Mouse (Mus musculus): ENCODE results near the gene Cfap44. TPM values are rescaled to one million over a fixed set of nuclear protein-coding genes. Genes with fewer than 3 reads are reported as not detected.

The Cfap44 gene
- polyA plus RNA-seq, 1 experiment from 2014 or later, result 1.5 TPM

- ATAC-seq (replicated peaks; ENCODE audit: low FRiP score) (no peak), DNase-seq (ENCODE audit: low spot score) (no peak)
- Histone ChIP-seq H3K9ac (ENCODE audit: low read length) (no peak overlapping the region), H3K4me1 (replicated peaks; ENCODE audit: control insufficient read depth, insufficient read depth, low read length) (no peaks in the 10 kb centered on the region), H3K27ac (ENCODE audit: low read depth, low read length) (no peak overlapping the region), H3K36me3 (ENCODE audit: control insufficient read depth, insufficient read depth, low read length) (no peaks in the 10 kb centered on the region), H3K27me3 (ENCODE audit: control insufficient read depth, insufficient read depth, low read length) (no peaks in the 10 kb centered on the region), H3K4me2 (ENCODE audit: low read depth, low read length, severe bottlenecking) (no peak overlapping the region), H3K9me3 (ENCODE audit: control insufficient read depth, low read length) (no peaks in the 10 kb centered on the region), H3K4me3 (ENCODE audit: low read depth, low read length) (no peak overlapping the region)
- 86% methylated on average over 2 of the region's 2 CpGs for WGBS
Measured at GRCm38 (mm10) chr16:44457858-44458257, 63.3 kb downstream of the Cfap44 start.

DNA sequence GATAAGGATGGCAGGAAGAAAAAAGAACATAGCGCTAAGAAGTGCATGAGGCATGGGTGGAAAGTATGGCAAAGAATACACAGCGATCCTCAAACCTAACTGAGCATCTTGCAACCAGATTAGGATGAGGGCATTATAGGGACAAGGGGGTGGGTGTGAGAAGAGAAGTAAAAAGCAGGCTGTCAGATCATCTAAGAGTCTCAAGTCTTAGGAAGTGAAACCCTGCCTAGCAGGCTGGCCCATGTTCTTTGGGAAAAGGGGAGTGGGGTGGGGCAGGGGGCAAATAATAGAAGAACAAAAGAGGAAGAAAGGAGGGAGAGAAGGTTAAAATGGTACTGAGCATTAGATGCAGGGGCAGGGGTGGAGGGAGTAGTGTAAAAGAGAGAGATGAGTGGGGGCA is 64.2 kb downstream of the Cfap44 start:
- Histone ChIP-seq H3K9me3 (ENCODE audit: control insufficient read depth, low read length) (no peaks in the 10 kb centered on the region), H3K9ac (ENCODE audit: low read length) (no peak overlapping the region), H3K36me3 (ENCODE audit: control insufficient read depth, insufficient read depth, low read length) (no peaks in the 10 kb centered on the region), H3K27ac (ENCODE audit: low read depth, low read length) (no peak overlapping the region), H3K4me3 (ENCODE audit: low read depth, low read length) (no peak overlapping the region), H3K4me2 (ENCODE audit: low read depth, low read length, severe bottlenecking) (no peak overlapping the region), H3K27me3 (ENCODE audit: control insufficient read depth, insufficient read depth, low read length) (no peaks in the 10 kb centered on the region), H3K4me1 (replicated peaks; ENCODE audit: control insufficient read depth, insufficient read depth, low read length) (no peaks in the 10 kb centered on the region)
- no peak for DNase-seq (ENCODE audit: low spot score)
- 97% methylated on average over 2 of the region's 2 CpGs for WGBS
- no peak for ATAC-seq (replicated peaks; ENCODE audit: low FRiP score)

- no peaks in the 10 kb centered on the region for H3K27me3 ChIP-seq (ENCODE audit: control insufficient read depth, insufficient read depth, low read length)
- H3K4me1 ChIP-seq (replicated peaks; ENCODE audit: control insufficient read depth, insufficient read depth, low read length), result no peaks in the 10 kb centered on the region
- no peak overlapping the region for H3K4me2 ChIP-seq (ENCODE audit: low read depth, low read length, severe bottlenecking)
- no peak for DNase-seq (ENCODE audit: low spot score)
- no peaks in the 10 kb centered on the region for H3K9me3 ChIP-seq (ENCODE audit: control insufficient read depth, low read length)
- no peak overlapping the region for H3K4me3 ChIP-seq (ENCODE audit: low read depth, low read length)
- ATAC-seq (replicated peaks; ENCODE audit: low FRiP score), result no peak
- no peak overlapping the region for H3K27ac ChIP-seq (ENCODE audit: low read depth, low read length)
- no peaks in the 10 kb centered on the region for H3K36me3 ChIP-seq (ENCODE audit: control insufficient read depth, insufficient read depth, low read length)
- 86% methylated on average over 5 of the region's 5 CpGs for WGBS
- H3K9ac ChIP-seq (ENCODE audit: low read length), result no peak overlapping the region
Measured at GRCm38 (mm10) chr16:44460922-44461321, 66.3 kb downstream of the Cfap44 start.

- Histone ChIP-seq H3K27me3 (ENCODE audit: control insufficient read depth, insufficient read depth, low read length) (no peaks in the 10 kb centered on the region), H3K36me3 (ENCODE audit: control insufficient read depth, insufficient read depth, low read length) (no peaks in the 10 kb centered on the region), H3K4me3 (ENCODE audit: low read depth, low read length) (no peak overlapping the region), H3K4me1 (replicated peaks; ENCODE audit: control insufficient read depth, insufficient read depth, low read length) (no peaks in the 10 kb centered on the region), H3K27ac (ENCODE audit: low read depth, low read length) (no peak overlapping the region), H3K4me2 (ENCODE audit: low read depth, low read length, severe bottlenecking) (no peak overlapping the region), H3K9me3 (ENCODE audit: control insufficient read depth, low read length) (no peaks in the 10 kb centered on the region), H3K9ac (ENCODE audit: low read length) (no peak overlapping the region)
- ATAC-seq (replicated peaks; ENCODE audit: low FRiP score), result no peak
- WGBS, result 87% methylated on average over 14 of the region's 14 CpGs
- peak; percentile 37 for DNase-seq (ENCODE audit: low spot score)
Measured at GRCm38 (mm10) chr16:44475281-44475680, 80.7 kb downstream of the Cfap44 start.

- H3K9ac ChIP-seq (ENCODE audit: low read length), result no peak overlapping the region
- ATAC-seq (replicated peaks; ENCODE audit: low FRiP score), result no peak
- DNase-seq (ENCODE audit: low spot score), result peak; percentile 36
- H3K36me3 ChIP-seq (ENCODE audit: control insufficient read depth, insufficient read depth, low read length), result no peaks in the 10 kb centered on the region
- 91% methylated on average over 11 of the region's 11 CpGs for WGBS
- no peak overlapping the region for H3K4me2 ChIP-seq (ENCODE audit: low read depth, low read length, severe bottlenecking)
- no peaks in the 10 kb centered on the region for H3K27me3 ChIP-seq (ENCODE audit: control insufficient read depth, insufficient read depth, low read length)
- H3K27ac ChIP-seq (ENCODE audit: low read depth, low read length), result no peak overlapping the region
- no peak overlapping the region for H3K4me3 ChIP-seq (ENCODE audit: low read depth, low read length)
- no peaks in the 10 kb centered on the region for H3K4me1 ChIP-seq (replicated peaks; ENCODE audit: control insufficient read depth, insufficient read depth, low read length)
- no peaks in the 10 kb centered on the region for H3K9me3 ChIP-seq (ENCODE audit: control insufficient read depth, low read length)
Measured at GRCm38 (mm10) chr16:44475682-44476375, 81.2 kb downstream of the Cfap44 start.

DNA sequence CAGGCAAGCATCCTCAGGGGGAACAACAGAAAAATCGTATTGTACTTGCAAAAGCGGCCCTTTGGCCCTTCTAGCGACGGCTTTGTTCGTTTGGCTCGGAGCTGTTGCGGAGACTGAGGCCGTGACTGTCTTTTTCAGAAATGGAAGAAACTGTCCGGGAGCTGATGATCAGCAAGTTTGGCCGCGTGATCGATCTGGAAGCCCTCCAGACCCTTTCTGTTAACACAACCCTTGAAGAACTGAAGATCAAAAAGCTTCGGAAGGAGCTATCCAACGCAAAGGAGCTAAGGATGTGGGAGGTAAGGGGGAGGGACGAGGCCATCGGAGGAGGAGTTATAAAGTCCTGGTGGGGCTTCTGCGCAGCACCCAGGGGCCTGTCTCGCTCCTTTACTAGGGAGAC is 84.2 kb downstream of the Cfap44 start:
- Histone ChIP-seq H3K9ac (ENCODE audit: low read length) (no peak overlapping the region), H3K9me3 (ENCODE audit: control insufficient read depth, low read length) (no peaks in the 10 kb centered on the region), H3K36me3 (ENCODE audit: control insufficient read depth, insufficient read depth, low read length) (no peaks in the 10 kb centered on the region), H3K4me3 (ENCODE audit: low read depth, low read length) (no peak overlapping the region), H3K27me3 (ENCODE audit: control insufficient read depth, insufficient read depth, low read length) (no peaks in the 10 kb centered on the region), H3K4me2 (ENCODE audit: low read depth, low read length, severe bottlenecking) (no peak overlapping the region), H3K27ac (ENCODE audit: low read depth, low read length) (no peak overlapping the region), H3K4me1 (replicated peaks; ENCODE audit: control insufficient read depth, insufficient read depth, low read length) (0 out of 2 replicates have a peak, but pooled peaks cover under 1% of the 10 kb centered on the region)
- ATAC-seq (replicated peaks; ENCODE audit: low FRiP score), result no peak
- DNase-seq (ENCODE audit: low spot score), result peak; percentile 48
- 48% methylated on average over 18 of the region's 18 CpGs for WGBS

DNA sequence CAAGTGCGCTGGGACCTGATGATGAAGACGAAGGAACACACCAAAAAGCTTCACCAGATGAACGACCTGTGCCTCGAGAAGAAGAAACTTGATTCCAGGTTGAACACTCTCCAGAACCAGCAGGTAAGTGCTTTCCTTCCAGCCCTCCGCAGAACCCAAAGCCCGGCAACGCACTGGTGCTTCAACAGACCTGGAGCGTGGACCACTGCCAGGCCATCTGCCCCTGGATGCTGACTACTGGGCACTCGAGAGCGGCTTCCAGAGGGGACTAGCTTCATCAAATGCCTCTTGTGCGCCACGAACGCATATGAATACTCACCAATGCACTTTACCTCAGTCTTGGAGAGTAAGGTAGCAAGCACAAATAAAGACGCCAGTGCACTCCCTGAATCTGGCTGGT is 85.3 kb downstream of the Cfap44 start:
- H3K9ac ChIP-seq (ENCODE audit: low read length), result no peak overlapping the region
- ATAC-seq (replicated peaks; ENCODE audit: low FRiP score) (no peak), DNase-seq (ENCODE audit: low spot score) (peak; percentile 49)
- H3K4me3 ChIP-seq (ENCODE audit: low read depth, low read length), result no peak overlapping the region
- no peak overlapping the region for H3K27ac ChIP-seq (ENCODE audit: low read depth, low read length)
- 0 out of 2 replicates have a peak, but pooled peaks cover 2% of the 10 kb centered on the region for H3K4me1 ChIP-seq (replicated peaks; ENCODE audit: control insufficient read depth, insufficient read depth, low read length)
- no peak overlapping the region for H3K4me2 ChIP-seq (ENCODE audit: low read depth, low read length, severe bottlenecking)
- no peaks in the 10 kb centered on the region for H3K36me3 ChIP-seq (ENCODE audit: control insufficient read depth, insufficient read depth, low read length)
- 91% methylated on average over 14 of the region's 14 CpGs for WGBS
- H3K27me3 ChIP-seq (ENCODE audit: control insufficient read depth, insufficient read depth, low read length), result no peaks in the 10 kb centered on the region
- H3K9me3 ChIP-seq (ENCODE audit: control insufficient read depth, low read length), result no peaks in the 10 kb centered on the region

GRCm38 (mm10) chr16:44480616-44481015 is 86.0 kb downstream of the Cfap44 start:
- Histone ChIP-seq H3K27me3 (ENCODE audit: control insufficient read depth, insufficient read depth, low read length) (no peaks in the 10 kb centered on the region), H3K9me3 (ENCODE audit: control insufficient read depth, low read length) (no peaks in the 10 kb centered on the region), H3K4me1 (replicated peaks; ENCODE audit: control insufficient read depth, insufficient read depth, low read length) (0 out of 2 replicates have a peak, but pooled peaks cover 2% of the 10 kb centered on the region), H3K36me3 (ENCODE audit: control insufficient read depth, insufficient read depth, low read length) (no peaks in the 10 kb centered on the region), H3K4me2 (ENCODE audit: low read depth, low read length, severe bottlenecking) (no peak overlapping the region), H3K27ac (ENCODE audit: low read depth, low read length) (no peak overlapping the region), H3K9ac (ENCODE audit: low read length) (no peak overlapping the region), H3K4me3 (ENCODE audit: low read depth, low read length) (no peak overlapping the region)
- 84% methylated on average over 7 of the region's 7 CpGs for WGBS
- ATAC-seq (replicated peaks; ENCODE audit: low FRiP score), result no peak
- DNase-seq (ENCODE audit: low spot score), result peak; percentile 41
